Mouse (Mus musculus) T-helper 1 cell (primary cell): ENCODE measurements around the gene Itfg2.

Source experiments
- in situ Hi-C: fragments of 300-600 bp; cut with MboI, MseI; formaldehyde crosslinking; loops from one replicate; pipeline ENCODE4 v1.15.1; 2025; ENCODE audit warnings: high pct_unique_total_duplicates

The Itfg2 gene

DNA sequence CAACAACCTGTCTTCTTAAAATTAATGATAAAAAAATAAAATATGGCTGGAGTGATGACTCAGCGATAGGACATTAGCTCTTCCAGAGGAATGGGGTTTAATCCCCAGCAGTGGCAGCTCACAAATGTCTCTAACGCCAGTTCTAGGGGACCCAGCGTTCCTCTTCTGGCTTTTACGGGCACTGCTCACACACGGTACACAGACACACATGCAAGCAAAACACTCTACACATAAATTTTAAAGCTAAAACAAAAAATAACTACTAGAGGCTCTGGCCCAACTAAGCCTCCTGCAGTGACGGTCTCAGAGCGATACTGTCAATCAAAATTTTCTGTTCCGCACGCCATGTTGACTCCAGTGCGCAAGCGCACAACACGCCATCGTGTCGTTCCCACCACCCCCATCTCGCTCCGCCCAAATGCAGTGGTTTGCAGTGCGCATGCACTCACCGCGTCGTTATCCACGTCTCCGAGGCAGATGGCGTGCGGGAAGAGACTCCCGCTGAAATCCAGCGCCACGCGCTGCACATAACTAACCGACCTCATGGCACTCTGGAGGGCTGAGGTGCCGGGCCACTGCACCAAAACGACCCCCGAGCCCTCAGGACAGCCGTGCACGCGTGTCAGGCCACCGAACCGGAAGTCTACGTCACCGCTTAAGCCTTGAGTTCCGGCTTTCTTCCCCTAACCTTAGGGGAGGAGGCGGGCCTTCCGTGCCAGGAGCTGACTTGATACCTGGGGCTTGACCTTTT lies at the start of gene Itfg2:
TSS of gene Itfg2 (minus strand) at position 663 of the 751 bp plus-strand sequence.
- in situ Hi-C loops, result no loop called here

DNA sequence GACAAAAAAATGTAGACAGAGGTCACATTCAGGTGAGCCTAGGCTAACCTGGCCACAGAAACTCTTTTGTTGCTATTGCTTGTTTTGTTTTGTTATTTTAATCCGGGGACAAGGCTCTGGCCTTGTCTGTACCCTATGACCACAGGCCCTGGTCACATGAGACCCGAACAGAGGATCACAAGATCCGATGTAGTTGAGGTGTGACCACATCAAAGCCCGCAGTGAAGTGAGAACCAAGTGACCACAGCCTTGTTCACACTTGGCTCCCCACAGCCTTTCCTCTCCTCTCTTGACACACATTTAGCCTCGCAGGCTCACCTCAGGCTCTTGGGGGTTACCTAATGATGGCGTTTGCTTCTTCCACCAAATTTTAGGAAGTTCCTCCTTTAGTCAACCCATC lies 49.4 kb upstream of the Itfg2 start:
- in situ Hi-C loops, result no loop called here

DNA sequence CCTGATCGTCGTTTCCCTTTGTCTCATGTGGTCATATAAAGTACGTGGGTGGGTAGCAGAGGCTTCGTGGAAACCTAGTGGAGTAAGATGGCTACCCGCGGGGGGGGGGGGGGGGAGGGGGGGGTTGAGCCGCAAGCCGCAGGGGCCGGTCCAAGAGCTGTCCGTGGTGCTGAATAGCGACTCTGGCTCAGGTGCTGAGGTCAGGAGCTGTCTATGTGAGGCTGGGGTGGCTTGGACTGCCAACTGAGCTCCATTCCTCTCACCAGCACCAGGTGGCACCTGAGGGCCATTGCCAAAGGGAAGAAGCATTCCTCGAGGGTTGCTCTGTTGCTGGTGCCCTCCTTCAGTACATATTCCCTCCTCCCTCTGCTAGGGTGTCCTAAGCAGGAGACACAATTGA lies 44.7 kb upstream of the Itfg2 start:
- in situ Hi-C loops, result no loop called here

DNA sequence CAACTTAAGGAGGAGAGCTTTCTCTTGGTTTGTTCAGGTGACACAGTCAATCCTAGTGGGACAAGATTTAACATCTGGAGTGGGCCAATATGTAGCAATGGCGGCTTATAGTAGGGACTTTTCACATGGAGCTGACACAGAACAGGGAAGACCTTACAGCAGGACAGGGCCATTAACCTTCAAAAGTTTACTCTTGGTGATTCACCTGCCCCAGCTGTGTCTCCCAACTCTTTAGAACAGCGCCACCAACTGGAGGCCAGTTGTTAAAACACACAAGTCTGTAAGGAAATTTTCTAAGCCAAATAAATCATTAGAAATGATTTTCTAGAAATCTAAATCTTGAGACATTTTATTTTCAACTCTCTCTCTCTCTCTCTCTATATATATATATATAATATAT lies 42.6 kb upstream of the Itfg2 start:
- in situ Hi-C loops, result no loop called here

DNA sequence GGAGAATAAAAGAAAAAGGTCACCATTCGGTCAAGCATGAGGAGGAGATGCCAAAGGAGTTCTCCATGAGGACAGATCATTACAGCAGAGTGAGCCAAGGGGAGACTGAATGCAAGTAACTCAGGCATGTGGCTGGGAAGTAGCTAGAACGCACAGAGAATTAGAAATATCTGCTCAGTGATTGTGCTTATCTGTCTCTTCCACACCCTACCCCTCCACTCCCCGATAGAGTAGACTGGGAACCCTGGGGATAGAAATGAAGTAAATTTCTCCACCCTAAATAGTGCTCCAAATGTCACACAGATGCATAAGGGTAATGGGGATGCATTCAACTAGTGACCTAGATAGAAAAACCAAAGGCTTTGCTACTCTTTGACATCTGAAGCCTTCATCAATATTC lies 41.8 kb upstream of the Itfg2 start:
- in situ Hi-C loops, result no loop called here

DNA sequence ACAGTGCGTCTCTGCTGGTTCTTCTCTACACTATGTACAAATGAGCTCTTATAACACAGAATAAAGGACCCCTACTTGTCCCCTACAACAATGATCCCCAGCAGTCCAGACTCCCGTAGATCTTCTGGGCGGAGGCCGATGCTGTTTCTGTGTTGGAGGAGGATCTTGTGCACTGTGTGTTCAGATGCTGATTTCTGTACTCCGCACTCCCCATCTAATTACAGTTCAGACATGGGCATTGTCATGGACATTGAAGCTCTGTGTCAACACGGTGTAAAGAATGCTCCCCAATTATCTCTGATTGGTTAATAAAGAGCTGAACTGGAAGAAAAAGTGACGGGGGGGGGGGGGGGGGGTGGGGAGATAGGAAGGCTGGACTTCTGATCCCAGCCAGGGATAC lies 41.3 kb upstream of the Itfg2 start:
- in situ Hi-C loops, result no loop called here

DNA sequence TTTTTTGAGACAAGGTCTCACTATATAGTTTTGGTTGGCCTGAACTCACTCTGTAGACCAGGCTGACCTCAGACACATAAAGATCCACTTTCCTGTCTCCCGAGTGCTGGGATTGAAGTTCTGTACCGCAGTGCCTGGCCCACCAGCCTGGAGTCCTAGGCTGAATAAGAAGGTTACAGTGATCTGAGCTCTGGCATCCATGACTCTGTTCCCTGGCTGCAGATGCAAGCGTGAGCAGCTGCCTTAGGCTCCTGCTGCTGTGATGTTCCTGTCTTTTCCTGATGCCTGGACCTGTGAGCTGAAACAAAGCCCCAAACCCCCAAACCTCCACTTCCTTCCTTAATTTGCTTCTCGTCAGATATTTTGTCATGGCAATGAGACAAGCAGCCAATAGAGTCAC lies 40.3 kb upstream of the Itfg2 start:
- in situ Hi-C loops, result no loop called here

DNA sequence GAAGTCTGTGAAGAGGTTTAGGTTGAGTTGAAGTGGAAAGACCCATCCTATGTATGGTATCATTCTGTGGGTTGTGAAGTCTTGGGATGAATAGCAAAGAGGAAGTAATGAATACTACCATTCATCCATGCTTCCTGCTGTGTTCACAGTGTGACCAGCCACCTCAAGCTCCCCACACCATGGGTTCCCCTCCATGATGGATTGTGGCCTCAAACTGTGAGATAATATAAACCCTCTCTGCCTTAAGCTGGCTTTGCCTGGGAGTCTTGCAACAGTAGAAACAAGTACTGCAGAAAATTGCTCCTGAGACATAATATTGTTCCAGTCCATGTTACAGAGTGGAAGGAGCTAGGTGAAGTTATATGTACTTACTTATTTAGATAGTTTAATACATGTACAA lies 36.9 kb upstream of the Itfg2 start:
- in situ Hi-C loops, result no loop called here

DNA sequence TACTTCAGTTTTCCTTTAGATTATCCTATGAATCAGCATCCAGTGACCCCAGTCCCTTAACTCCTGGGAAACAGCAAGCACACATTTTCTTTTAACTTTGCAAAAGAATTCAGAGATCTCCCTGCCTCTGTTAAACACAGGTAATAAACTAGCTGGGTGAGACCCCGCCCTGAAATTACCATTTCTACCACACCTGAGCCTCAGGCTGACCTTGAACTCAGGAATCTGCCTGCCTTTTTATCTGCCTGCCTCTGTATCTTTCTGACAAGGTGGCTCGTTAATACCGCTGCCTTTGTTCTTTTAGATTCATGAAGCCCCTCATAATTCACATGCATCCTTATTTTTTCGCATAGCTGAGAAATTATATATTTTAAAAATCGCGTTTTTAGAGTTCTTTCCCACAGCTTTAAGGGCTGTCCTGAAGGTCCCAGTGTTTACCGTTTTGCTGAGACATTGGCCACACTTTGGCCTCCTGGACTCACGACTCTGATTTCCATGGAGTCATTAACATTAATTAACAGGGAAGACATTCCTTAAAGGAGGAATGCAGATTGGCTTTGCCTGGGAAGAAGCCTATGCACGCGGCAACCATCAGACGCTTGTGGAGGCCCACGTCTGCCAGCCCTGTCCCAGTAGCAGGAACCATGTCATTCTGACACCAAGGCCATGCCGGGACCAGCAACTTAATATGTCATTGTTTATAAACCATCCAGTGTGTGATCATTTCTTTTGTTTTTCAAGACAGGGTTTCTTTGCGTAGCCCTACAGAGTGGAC lies 36.2 kb upstream of the Itfg2 start:
- in situ Hi-C loops, result no loop called here

DNA sequence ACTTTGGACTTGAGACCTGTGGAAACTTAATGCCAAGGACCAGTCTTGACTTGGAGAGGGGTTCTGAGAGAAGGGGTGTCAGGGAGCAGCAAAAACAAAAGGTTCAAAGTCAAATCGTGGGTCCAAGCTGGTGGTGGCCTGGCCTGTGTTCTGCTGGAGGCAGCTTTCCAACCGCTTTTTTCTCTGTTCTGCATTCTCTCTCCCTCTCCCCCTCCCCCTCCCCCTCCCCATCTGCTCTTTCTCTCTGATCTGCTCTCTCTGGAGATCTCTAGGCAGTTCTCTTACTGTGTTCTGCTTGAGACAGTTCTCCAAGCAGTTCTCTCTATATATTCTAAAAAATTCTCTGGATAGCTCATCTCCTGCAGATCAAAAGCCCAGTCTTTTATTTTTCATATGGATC lies 35.6 kb upstream of the Itfg2 start:
- in situ Hi-C loops, result no loop called here

DNA sequence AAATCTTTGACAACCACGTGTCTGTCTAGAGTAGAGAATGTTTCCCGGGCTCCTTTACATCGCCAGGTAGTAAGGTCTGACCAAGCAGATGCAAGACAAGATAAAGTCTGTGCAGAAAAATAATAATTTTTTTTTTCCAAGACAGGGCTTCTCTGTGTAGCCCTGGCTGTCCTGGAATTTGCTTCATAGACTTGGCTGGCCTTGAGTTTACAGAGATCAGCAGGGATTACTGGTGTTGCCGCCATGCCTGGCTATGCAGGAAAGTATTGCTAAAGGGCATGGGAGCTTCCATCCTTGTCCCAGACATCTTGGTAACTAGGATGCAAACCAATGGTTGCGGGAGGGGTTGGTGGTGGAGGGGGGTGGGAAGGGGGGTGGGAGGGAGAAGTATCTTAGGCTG lies 32.5 kb upstream of the Itfg2 start:
- in situ Hi-C loops, result no loop called here

DNA sequence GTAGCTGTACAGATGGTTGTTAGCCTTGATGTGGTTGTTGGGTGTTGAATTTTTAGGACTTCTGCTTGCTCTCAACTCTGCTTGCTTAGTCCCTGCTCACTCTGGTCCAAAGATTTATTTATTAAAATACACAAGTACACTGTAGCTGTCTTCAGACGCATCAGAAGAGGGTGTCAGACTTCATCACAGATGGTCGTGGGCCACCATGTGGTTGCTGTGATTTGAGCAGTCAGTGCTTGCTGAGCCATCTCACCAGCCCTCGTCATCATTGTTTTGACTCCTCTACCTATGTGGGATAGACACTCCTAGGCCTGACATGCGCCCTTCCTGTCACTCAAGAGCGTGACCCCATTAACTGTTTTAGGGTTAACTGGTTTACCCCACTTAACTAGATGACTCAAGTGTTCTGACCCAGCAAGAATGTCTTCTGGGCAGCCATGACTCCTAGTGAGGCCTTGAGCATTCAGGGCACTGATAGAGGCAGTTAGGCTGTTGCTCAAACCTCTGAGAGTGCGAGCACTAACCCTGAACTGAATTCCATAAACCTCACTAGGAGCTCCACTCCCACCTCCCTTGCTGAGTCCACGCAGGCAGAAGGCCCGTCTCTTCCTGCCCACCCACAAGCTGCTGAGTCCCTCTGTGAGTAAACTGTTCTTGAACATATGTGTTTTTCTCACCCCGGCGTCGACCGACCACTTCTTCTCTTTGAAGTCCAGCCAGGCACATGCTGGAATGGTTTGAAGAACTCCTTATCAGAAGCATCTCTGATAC lies 31.3 kb upstream of the Itfg2 start:
- in situ Hi-C loops, result no loop called here

DNA sequence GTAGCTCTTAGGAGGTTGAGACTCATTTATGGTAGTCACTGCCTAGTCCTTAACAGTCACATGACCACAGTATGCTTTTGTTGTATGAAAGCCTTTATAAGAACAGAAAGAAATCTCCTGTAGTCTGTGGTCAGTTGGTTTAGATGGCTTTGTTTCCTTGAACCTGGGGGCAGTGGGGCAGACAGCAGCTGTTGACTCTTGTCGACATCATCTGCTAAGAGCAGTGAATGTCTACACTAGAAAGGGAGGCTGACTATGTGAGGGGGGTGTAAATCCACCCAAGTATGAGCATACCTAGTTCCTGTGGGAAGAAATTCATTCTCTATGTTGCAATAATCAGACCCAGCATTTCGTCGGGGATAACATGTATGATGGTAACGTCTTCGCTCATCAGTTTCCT lies 22.3 kb upstream of the Itfg2 start:
- in situ Hi-C loops, result no loop called here

DNA sequence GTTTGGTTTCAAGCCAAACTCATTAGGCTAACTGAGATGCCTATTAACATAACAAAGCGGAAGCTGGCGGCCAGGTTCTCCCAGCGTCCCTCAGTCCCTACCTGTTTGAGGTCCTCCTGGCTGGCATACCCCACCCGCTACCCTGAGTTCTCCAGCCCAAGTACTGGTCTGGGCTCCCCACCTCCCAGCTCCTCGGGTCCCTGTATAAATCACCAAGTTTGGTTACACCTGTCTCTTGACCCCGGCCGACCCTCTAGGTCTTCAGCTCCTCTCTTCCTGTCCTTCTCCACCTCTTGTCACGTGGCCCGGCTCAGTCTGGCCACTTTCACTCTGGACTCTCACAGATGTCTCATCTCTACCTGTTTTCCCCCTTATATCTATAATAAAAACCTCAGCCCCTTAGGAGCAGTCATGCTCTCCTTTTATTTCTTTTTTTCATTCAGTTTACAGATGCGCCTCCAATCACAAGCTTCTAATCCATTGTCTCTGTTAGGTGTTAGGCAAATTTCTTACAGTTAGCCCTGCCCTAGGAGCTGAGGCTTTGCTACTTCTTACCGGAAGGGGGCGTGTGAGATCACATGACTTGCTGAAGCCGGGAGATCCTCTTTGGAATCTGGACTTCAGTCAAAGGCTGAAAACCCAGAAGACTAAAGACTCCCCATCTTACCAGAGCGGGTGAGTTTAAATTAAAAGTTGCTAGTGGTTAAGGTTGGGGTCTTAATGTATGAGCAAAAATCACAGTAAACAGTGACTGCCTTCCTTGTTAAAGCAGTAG lies 21.2 kb upstream of the Itfg2 start:
- in situ Hi-C loops, result no loop called here

DNA sequence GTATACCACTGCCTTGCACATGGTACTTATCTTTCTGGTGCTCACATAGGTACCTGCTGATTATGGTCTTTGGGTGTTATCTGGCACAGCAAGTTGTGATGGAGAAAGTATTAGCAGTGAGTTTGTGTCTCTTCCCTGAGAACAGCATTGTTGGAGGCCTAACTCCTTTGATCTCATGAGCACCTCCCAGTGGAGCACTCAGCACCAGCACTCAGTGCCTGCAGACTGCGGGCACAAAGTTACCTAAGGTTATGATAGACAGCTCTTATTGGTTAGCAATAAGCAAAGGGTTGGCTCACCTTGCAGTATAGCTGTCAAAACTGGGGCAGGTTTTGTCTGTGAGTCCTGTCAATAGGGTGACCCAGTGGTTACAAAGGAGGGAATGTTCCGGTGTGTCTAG lies 15.5 kb upstream of the Itfg2 start:
- in situ Hi-C loops, result no loop called here

DNA sequence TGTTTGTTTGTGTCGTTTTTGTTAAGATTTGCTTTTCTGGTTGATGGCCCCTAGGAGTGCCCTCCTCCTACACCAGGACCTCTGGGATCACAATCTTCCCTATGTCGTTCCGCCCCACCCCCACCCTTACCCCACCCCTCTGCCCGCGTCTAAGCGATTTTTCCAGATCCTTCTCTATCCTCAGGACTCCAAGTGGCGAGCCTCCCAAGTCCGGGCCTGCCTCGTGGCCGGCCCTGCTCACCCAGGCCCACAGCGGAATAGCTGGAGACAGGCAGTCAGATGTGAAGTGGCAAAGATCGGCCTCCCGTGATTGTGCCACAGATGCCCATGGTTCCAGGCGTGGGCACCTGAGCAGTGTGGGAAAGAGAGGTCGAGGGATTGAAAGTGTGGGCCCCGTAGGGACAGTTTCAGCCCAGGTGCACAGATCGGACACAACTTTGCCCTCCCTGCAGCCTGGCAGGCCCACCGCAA lies 14.2 kb upstream of the Itfg2 start:
- in situ Hi-C loops, result loop anchor here (10.0 kb wide), 1 partner anchor 976 kb away; no protein-coding TSS in a partner anchor

DNA sequence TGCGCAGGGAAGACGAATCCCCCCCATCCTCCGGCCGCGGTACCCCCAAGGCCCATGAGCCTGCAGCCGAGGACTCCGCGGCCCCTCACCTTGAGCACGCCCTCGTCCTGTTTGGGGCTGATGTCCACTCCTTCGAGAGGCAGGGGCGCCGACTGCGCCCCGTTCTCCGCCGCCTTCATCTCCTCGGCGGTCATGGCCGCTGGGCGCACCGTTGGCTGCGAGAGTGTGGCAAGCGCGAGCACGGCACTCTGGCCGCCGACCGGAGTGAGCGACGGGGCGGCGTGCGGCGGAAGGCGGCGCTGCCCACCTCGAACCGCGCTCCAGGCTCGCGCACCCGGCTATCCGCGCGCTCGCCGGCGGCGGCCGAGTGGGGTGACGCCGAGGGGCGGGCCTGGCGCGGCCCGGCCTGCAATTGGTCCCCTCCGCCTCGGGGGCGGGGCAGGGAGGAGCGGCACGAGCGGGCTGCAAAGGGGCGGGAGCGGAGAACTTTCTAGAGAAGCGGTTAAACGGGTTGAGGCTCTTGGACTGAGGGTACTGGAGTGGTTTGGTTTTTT lies 13.7 kb upstream of the Itfg2 start, which contains the start of gene Fkbp4:
TSS of gene Fkbp4 (minus strand) at position 361 of the 554 bp plus-strand sequence.
- in situ Hi-C loops, result loop anchor here (10.0 kb wide), 1 partner anchor 976 kb away; no protein-coding TSS in a partner anchor

DNA sequence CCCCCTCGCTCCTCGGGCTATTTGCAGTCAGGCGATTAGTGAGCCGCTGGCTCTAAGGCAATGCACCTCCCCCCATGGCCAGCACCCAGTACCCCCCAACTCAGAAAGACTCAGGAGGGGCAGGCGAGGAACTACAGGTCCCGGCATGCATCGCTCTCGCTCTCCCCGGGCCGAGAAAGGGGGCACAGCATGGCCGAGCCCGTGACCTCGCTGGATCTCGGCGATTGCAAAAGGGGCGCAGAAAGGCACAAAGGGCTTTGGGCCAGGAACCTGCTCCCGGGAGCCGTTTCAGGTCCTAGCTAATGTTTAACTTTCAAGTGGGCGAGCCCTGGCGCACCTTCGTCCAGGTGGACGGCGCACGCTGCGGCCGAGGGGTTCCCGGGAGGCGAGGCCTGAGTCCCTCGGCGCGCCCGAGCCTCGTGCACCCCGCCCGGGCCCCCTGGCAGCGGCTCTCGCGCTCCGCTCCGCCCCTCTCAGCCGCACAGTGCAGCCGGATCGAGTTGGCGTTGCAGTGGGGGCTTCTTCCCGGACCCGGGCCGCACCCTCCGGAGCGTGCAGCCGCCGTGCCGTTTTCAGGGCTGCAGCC lies 13.1 kb upstream of the Itfg2 start:
- in situ Hi-C loops, result loop anchor here (10.0 kb wide), 1 partner anchor 977 kb away; no protein-coding TSS in a partner anchor

DNA sequence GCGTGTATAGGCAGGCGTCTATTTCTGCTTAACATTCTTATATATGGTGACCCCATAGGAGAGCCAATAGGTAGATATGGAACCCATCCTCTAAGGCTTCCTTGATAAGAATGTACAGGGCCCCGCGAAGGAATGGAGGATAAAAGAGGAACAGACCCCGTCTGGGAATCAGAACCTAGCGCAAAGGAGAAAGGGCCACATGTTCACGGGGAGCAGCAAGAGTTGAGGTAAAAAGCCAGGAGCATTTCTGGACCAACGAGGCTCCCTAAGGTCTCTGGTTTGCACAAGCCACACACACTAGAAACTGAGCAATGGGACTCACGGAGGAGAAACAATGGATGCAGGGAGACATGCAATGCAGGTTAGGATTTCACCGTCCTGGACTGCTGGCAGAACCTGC lies 12.6 kb upstream of the Itfg2 start:
- in situ Hi-C loops, result loop anchor here (10.0 kb wide), 1 partner anchor 978 kb away; no protein-coding TSS in a partner anchor

DNA sequence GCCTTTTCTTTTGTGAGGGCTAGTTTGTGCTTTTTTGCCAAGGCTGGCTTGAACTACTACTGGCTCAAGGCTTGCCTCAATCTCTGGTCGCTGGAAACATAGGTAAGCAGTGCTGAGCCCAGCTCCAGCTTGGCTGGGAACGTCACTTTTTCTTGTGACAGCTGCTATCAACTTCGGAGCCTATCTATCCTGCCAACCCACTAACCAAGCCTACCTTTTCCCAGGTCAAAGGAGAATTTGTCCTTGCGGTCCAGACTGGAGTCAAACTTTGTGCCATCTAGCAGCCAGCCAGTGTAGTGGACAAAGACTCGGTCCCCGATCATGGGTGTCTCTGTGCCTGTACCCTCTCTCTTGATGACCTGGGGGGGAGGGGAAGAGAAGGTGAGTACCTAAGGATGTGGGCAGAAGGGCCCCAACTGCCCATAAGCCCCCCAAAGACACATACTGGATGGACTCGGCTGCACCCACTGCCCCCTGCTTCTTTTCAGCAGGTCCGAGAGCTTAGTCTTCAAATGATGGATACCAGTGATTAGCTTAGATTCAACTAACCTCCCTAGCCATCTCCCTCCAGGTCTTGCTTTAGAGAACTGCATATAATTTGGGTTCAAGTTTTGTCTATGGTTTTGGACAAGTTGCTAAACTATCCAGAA lies 11.8 kb upstream of the Itfg2 start:
- in situ Hi-C loops, result loop anchor here (10.0 kb wide), 1 partner anchor 978 kb away; no protein-coding TSS in a partner anchor
